Mouse (Mus musculus): ENCODE data around the gene Zfp747. TPM values are rescaled to one million over a fixed set of nuclear protein-coding genes. Genes with fewer than 3 reads are reported as not detected.
"Not testable (repeated sequence)": the region's sequence is repeated elsewhere in the genome, so short reads cannot be mapped to it uniquely, and the experiment has no call there.

Zfp747 gene
- polyA plus RNA-seq, 1 experiment from 2014 or later: 9.1 TPM

GRCm38 (mm10) chr7:127385560-127385959, 9.7 kb upstream of the Zfp747 start:
- not testable (repeated sequence) for H3K9me3 ChIP-seq (ENCODE audit: control insufficient read depth, low read length); H3K4me1 ChIP-seq (ENCODE audit: control insufficient read depth, insufficient read depth, low read length); H3K27ac ChIP-seq (ENCODE audit: low read depth, low read length); H3K36me3 ChIP-seq (ENCODE audit: control insufficient read depth, insufficient read depth, low read length); H3K9ac ChIP-seq (replicated peaks; ENCODE audit: low read depth, low read length); H3K4me3 ChIP-seq (ENCODE audit: low read depth, low read length); H3K27me3 ChIP-seq (ENCODE audit: control insufficient read depth, insufficient read depth, low read length); ATAC-seq (ENCODE audit: low read depth); H3K4me2 ChIP-seq (ENCODE audit: low read depth, low read length)
- WGBS: 92% methylated on average over 4 of the region's 4 CpGs

DNA sequence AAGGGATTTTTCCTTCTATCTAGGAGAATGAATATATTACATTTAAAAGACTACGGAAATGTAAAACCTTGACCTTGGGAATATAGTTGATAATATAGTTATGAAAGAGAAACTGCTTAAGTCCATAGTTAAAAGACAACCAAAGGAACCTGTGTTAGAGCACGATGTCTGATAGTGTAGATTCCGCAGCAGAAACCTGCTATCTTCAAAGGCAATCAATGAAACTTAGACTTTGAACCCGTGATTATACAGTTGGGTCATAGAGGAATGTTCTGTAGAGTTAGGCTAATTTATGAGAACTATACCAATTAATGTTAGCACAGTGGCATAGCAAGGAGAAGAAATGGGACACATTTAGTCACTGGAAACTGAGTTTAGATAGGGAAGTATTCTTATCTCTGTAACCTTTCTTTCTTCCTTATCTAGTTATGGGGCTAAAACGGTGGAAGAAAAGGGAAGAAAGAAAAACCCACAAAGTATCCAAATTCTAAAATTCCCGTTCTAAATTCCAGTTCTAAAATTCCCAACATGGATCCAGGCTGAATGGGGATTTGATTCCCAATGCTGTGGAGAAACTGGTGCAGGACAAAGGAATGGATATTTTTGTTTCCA, 2.6 kb upstream of the Zfp747 start:
- no peak for ATAC-seq (ENCODE audit: low read depth)
- Histone ChIP-seq H3K27ac (ENCODE audit: low read depth, low read length) (no peak overlapping the region), H3K4me3 (ENCODE audit: low read depth, low read length) (no peak overlapping the region), H3K36me3 (ENCODE audit: control insufficient read depth, insufficient read depth, low read length) (no peaks in the 10 kb centered on the region), H3K4me2 (ENCODE audit: low read depth, low read length) (no peak overlapping the region), H3K9me3 (ENCODE audit: control insufficient read depth, low read length) (no peaks in the 10 kb centered on the region), H3K27me3 (ENCODE audit: control insufficient read depth, insufficient read depth, low read length) (no peaks in the 10 kb centered on the region), H3K9ac (replicated peaks; ENCODE audit: low read depth, low read length) (no peak overlapping the region), H3K4me1 (ENCODE audit: control insufficient read depth, insufficient read depth, low read length) (no peaks in the 10 kb centered on the region)
- WGBS: 83% methylated on average over 6 of the region's 6 CpGs

DNA sequence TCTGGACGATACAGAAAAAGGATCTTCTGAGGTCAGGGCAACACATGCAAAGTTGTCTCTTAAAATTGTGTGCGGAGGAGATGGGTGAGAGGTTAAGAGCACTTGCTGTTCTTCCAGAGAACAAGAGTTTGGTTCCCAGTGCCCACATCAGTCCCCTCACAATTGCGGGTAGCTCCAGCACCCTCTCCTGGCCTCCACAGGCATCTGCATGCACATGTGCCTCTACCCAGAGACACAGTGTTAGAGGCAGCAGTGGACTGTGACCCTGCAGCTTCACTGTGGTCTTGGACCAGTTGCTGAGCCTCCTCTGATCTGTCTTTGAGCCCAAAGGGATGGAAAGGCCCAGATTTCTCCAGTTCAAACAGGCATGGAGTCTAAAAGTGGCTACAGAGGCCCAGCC, 4.0 kb downstream of the Zfp747 start:
- H3K36me3 ChIP-seq (ENCODE audit: control insufficient read depth, insufficient read depth, low read length); H3K4me1 ChIP-seq (ENCODE audit: control insufficient read depth, insufficient read depth, low read length); H3K4me2 ChIP-seq (ENCODE audit: low read depth, low read length); H3K9me3 ChIP-seq (ENCODE audit: control insufficient read depth, low read length); H3K9ac ChIP-seq (replicated peaks; ENCODE audit: low read depth, low read length); ATAC-seq (ENCODE audit: low read depth); H3K27me3 ChIP-seq (ENCODE audit: control insufficient read depth, insufficient read depth, low read length); H3K4me3 ChIP-seq (ENCODE audit: low read depth, low read length); H3K27ac ChIP-seq (ENCODE audit: low read depth, low read length): not testable (repeated sequence)
- WGBS: 80% methylated on average over 3 of the region's 3 CpGs

DNA sequence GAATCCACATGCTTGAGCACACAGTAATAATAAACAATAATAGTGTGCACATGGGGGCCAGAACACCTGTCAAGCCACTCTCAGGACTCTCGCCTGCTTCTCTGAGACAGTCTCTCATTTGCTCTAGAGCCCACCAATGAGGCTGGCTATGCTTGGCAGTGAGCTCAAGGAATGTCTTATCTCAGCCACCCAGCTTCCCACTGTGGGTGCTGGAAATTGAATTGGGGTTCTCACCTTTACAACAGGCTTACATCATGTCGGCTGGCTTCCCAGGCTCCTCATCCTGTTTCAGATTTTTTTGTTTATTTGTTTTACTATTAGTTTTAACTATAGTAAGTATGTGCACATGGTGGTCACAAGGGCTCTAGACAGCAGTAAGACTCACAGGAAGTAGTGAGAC, 4.6 kb downstream of the Zfp747 start:
- Histone ChIP-seq H3K4me1 (ENCODE audit: control insufficient read depth, insufficient read depth, low read length) (no peaks in the 10 kb centered on the region), H3K27ac (ENCODE audit: low read depth, low read length) (no peak overlapping the region), H3K9me3 (ENCODE audit: control insufficient read depth, low read length) (no peaks in the 10 kb centered on the region), H3K27me3 (ENCODE audit: control insufficient read depth, insufficient read depth, low read length) (no peaks in the 10 kb centered on the region), H3K36me3 (ENCODE audit: control insufficient read depth, insufficient read depth, low read length) (no peaks in the 10 kb centered on the region), H3K4me3 (ENCODE audit: low read depth, low read length) (no peak overlapping the region), H3K4me2 (ENCODE audit: low read depth, low read length) (no peak overlapping the region), H3K9ac (replicated peaks; ENCODE audit: low read depth, low read length) (no peak overlapping the region)
- WGBS: 90% methylated on average over 2 of the region's 2 CpGs
- no peak for ATAC-seq (ENCODE audit: low read depth)

- Histone ChIP-seq H3K27ac (ENCODE audit: low read depth, low read length) (no peak overlapping the region), H3K4me3 (ENCODE audit: low read depth, low read length) (no peak overlapping the region), H3K9me3 (ENCODE audit: control insufficient read depth, low read length) (no peaks in the 10 kb centered on the region), H3K36me3 (ENCODE audit: control insufficient read depth, insufficient read depth, low read length) (no peaks in the 10 kb centered on the region), H3K27me3 (ENCODE audit: control insufficient read depth, insufficient read depth, low read length) (no peaks in the 10 kb centered on the region), H3K9ac (replicated peaks; ENCODE audit: low read depth, low read length) (no peak overlapping the region), H3K4me2 (ENCODE audit: low read depth, low read length) (no peak overlapping the region), H3K4me1 (ENCODE audit: control insufficient read depth, insufficient read depth, low read length) (peaks cover 6% of the 10 kb centered on the region; the same call in 1 of the 2 replicates)
- ATAC-seq (ENCODE audit: low read depth): no peak
- WGBS: 94% methylated on average over 3 of the region's 3 CpGs
Observed at GRCm38 (mm10) chr7:127366249-127366648, 9.6 kb downstream of the Zfp747 start.

DNA sequence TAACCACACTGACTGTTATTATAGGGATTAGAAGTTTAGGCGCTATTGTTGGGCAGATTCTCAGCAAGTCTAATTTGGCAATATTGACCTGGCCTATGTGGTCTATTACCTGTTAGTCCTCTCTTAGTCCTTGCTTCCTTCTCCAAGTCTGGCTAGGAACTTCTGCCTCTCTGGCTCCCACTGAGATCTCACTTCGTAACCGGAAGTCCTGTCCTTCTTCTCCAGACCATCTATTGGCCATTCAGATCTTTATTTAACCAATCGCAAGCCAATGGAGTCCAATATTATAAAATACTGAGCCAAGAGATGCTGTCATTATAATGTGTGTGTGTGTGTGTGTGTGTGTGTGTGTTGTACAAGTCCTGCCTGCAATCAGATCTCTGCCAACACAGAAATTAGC, 11.7 kb downstream of the Zfp747 start:
- WGBS: 62% methylated on average over 4 of the region's 4 CpGs
- Histone ChIP-seq H3K4me2 (ENCODE audit: low read depth, low read length) (peak overlapping the region; percentile 66; the same call in 1 of the 2 replicates), H3K9me3 (ENCODE audit: control insufficient read depth, low read length) (no peaks in the 10 kb centered on the region), H3K4me3 (ENCODE audit: low read depth, low read length) (peak overlapping the region; percentile 30; the same call in 1 of the 2 replicates), H3K27me3 (ENCODE audit: control insufficient read depth, insufficient read depth, low read length) (no peaks in the 10 kb centered on the region), H3K36me3 (ENCODE audit: control insufficient read depth, insufficient read depth, low read length) (no peaks in the 10 kb centered on the region), H3K4me1 (ENCODE audit: control insufficient read depth, insufficient read depth, low read length) (peaks cover 6% of the 10 kb centered on the region; the same call in 1 of the 2 replicates), H3K9ac (replicated peaks; ENCODE audit: low read depth, low read length) (peak overlapping the region; percentile 56; the same call in 1 of the 2 replicates), H3K27ac (ENCODE audit: low read depth, low read length) (no peak overlapping the region)
- ATAC-seq (ENCODE audit: low read depth): no peak

GRCm38 (mm10) chr7:127363475-127363921, 12.4 kb downstream of the Zfp747 start:
- Histone ChIP-seq H3K4me1 (ENCODE audit: control insufficient read depth, insufficient read depth, low read length) (peaks cover 6% of the 10 kb centered on the region; the same call in 1 of the 2 replicates), H3K9me3 (ENCODE audit: control insufficient read depth, low read length) (no peaks in the 10 kb centered on the region), H3K27ac (ENCODE audit: low read depth, low read length) (no peak overlapping the region), H3K9ac (replicated peaks; ENCODE audit: low read depth, low read length) (peak overlapping the region; percentile 56), H3K4me2 (ENCODE audit: low read depth, low read length) (peak overlapping the region; percentile 66), H3K27me3 (ENCODE audit: control insufficient read depth, insufficient read depth, low read length) (no peaks in the 10 kb centered on the region), H3K36me3 (ENCODE audit: control insufficient read depth, insufficient read depth, low read length) (no peaks in the 10 kb centered on the region), H3K4me3 (ENCODE audit: low read depth, low read length) (peak overlapping the region; percentile 30)
- under 1% methylated on average over 24 of the region's 24 CpGs for WGBS
- peak; percentile 46; the same call in 1 of the 2 replicates for ATAC-seq (ENCODE audit: low read depth)

DNA sequence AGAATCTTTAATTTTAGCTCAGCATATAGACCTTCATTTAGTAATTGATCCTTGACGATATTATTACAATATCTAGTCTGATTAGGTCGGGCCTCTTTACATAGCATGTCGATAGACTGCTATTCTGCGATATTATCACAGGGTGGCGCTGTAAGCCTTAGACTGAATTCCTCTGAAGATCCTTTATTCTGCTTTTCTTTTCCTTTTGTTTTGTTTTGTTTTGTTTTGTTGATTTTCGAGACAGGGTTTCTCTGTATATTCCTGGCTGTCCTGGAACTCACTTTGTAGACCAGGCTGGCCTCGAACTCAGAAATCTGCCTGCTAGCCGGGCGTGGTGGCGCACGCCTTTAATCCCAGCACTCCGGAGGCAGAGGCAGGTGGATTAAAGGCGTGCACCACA, 13.4 kb downstream of the Zfp747 start:
- not testable (repeated sequence) for H3K27me3 ChIP-seq (ENCODE audit: control insufficient read depth, insufficient read depth, low read length); ATAC-seq (ENCODE audit: low read depth); H3K9me3 ChIP-seq (ENCODE audit: control insufficient read depth, low read length); H3K4me1 ChIP-seq (ENCODE audit: control insufficient read depth, insufficient read depth, low read length); H3K27ac ChIP-seq (ENCODE audit: low read depth, low read length); H3K9ac ChIP-seq (replicated peaks; ENCODE audit: low read depth, low read length); H3K4me3 ChIP-seq (ENCODE audit: low read depth, low read length); H3K36me3 ChIP-seq (ENCODE audit: control insufficient read depth, insufficient read depth, low read length); H3K4me2 ChIP-seq (ENCODE audit: low read depth, low read length)
- 18% methylated on average over 13 of the region's 13 CpGs for WGBS

DNA sequence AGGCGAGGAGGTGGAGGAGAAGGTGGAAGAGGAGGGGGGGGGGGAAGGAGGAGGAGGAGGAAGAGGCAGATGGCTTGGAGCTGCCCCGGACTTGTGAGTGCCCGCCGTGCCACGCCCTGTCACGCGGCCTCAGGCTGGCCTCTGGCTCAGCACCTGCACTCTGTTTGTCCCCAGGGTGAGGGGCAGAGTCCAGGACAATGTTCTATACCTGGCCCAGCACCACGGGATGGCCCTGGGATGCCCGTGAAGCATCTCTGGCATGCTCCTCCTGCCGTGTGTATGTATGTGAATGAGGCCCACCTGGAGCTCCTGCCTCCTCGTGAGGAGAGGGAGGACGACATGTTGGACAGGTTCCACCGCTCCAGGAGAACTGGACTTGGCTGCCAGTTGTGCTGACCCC, 14.4 kb downstream of the Zfp747 start:
- ATAC-seq (ENCODE audit: low read depth): no peak
- WGBS: 51% methylated on average over 13 of the region's 13 CpGs
- no peak overlapping the region for H3K27ac ChIP-seq (ENCODE audit: low read depth, low read length)
- H3K27me3 ChIP-seq (ENCODE audit: control insufficient read depth, insufficient read depth, low read length): no peaks in the 10 kb centered on the region
- peaks cover 6% of the 10 kb centered on the region; the same call in 1 of the 2 replicates for H3K4me1 ChIP-seq (ENCODE audit: control insufficient read depth, insufficient read depth, low read length)
- no peak overlapping the region for H3K4me2 ChIP-seq (ENCODE audit: low read depth, low read length)
- H3K4me3 ChIP-seq (ENCODE audit: low read depth, low read length): no peak overlapping the region
- no peaks in the 10 kb centered on the region for H3K9me3 ChIP-seq (ENCODE audit: control insufficient read depth, low read length)
- H3K36me3 ChIP-seq (ENCODE audit: control insufficient read depth, insufficient read depth, low read length): no peaks in the 10 kb centered on the region
- no peak overlapping the region for H3K9ac ChIP-seq (replicated peaks; ENCODE audit: low read depth, low read length)

Data from neural tube, embryonic 14.5 days (tissue).